Mouse (Mus musculus) liver, adult 2 months (tissue): ENCODE results near the gene Dtx1. TPM values are rescaled to one million over a fixed set of nuclear protein-coding genes. Genes with fewer than 3 reads are reported as not detected.

Experiments used
- DNase-seq: peaks from one replicate; pipeline ENCODE4 v3.0.0-alpha.2; 2011; ENCODE audit warnings: low read depth, low spot score; ENCODE audit errors: extremely low read depth
- H3K27ac ChIP-seq: fragments of 200-500 bp; replicated peaks from 2 replicates; pipeline ENCODE4 v1.5.1; 2012; ENCODE audit warnings: low read depth, mild to moderate bottlenecking, control low read depth, inconsistent platforms, low read length; ENCODE audit not compliant: insufficient read depth
- H3K27me3 ChIP-seq: fragments of 200-500 bp; 2 replicates; pipeline ENCODE4 v1.6.1; 2012; ENCODE audit warnings: mild to moderate bottlenecking, moderate library complexity, low read length, inconsistent platforms; ENCODE audit not compliant: control insufficient read depth, insufficient read depth
- H3K36me3 ChIP-seq: fragments of 200-500 bp; 2 replicates; pipeline ENCODE4 v1.6.1; 2012; ENCODE audit warnings: low read length, inconsistent platforms; ENCODE audit not compliant: control insufficient read depth, insufficient read depth
- H3K4me1 ChIP-seq: fragments of 200-500 bp; 2 replicates; pipeline ENCODE4 v1.6.1; 2011; ENCODE audit warnings: low read length; ENCODE audit not compliant: control insufficient read depth, insufficient read depth
- H3K4me3 ChIP-seq: fragments of 200-500 bp; 2 replicates; pipeline ENCODE4 v1.5.1; 2011; ENCODE audit warnings: low read depth, mild to moderate bottlenecking, control low read depth, low read length, moderate library complexity; ENCODE audit not compliant: insufficient read depth
- H3K79me2 ChIP-seq: fragments of 200-500 bp; 2 replicates; pipeline ENCODE4 v1.6.1; 2012; ENCODE audit warnings: inconsistent platforms, mild to moderate bottlenecking, low read length, moderate library complexity; ENCODE audit not compliant: control insufficient read depth, insufficient read depth
- H3K9ac ChIP-seq: fragments of 200-500 bp; 2 replicates; pipeline ENCODE4 v1.6.1; 2012; ENCODE audit warnings: low read depth, mild to moderate bottlenecking, control low read depth, inconsistent platforms, low read length
- CTCF ChIP-seq: fragments of 200-500 bp; IDR thresholded peaks from 2 replicates; pipeline ENCODE4 v1.5.1; 2011; ENCODE audit warnings: low read depth, low read length, control low read depth
- POLR2A ChIP-seq: fragments of 200-500 bp; IDR thresholded peaks from 2 replicates; pipeline ENCODE4 v1.6.1; 2011; ENCODE audit warnings: low read length, control low read depth; ENCODE audit not compliant: insufficient read depth; ENCODE audit errors: extremely low read depth
- WGBS: fragments of 180-500 bp; shearing (Covaris S2); methylation state at CpG from one replicate; pipeline ENCODE4 v1.1.7; 2018; 5-methylcytosine and 5-hydroxymethylcytosine counted together
- polyA plus RNA-seq: library from polyadenylated mRNA; depleted of rRNA; stranded (reverse); fragments of >200 nt; gene quantifications from 2 replicates; pipeline ENCODE4 v1.2.3, GENCODE M21; 2012
- total RNA-seq: library from RNA; depleted of rRNA; stranded (reverse); fragments of >200 nt; gene quantifications from 2 replicates; pipeline ENCODE4 v1.2.3, GENCODE M21; 2014

Dtx1 gene
- total and polyA plus RNA-seq, 2 experiments: 0.65 to 1.3 TPM

DNA sequence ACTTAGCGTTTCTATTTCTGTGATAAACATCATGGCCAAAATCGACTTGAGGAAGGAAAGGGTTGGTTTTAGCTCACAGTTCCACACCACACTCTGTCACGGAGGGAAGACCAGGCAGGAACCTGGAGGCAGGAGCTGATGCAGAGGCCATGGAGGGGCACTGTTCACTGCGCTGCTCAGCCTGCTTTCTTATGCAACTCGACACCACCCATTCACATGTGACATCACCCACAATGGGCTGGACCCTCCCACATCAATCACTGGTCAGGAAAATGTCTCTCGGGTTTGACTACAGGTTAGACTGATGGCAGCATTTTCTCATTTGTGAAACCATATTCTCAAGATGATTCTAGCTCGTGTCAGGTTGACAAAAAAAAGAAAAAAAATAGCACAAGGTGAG, 9.3 kb upstream of the Dtx1 start:
- Histone ChIP-seq H3K4me1 (no peaks in the 10 kb centered on the region), H3K27me3 (no peaks in the 10 kb centered on the region), H3K4me3 (no peak overlapping the region), H3K36me3 (no peaks in the 10 kb centered on the region), H3K27ac (no peak overlapping the region), H3K9ac (no peak overlapping the region), H3K79me2 (no peaks in the 10 kb centered on the region)
- whole genome bisulfite sequencing: 47% methylated on average over 7 of the region's 7 CpGs
- no peak for DNase-seq
- TF ChIP-seq CTCF (no peak), POLR2A (no peak)

- no peaks in the 10 kb centered on the region for H3K36me3 ChIP-seq
- 55% methylated on average over 15 of the region's 15 CpGs for WGBS
- no peak overlapping the region for H3K9ac ChIP-seq
- no peak overlapping the region for H3K4me3 ChIP-seq
- DNase-seq: no peak
- no peaks in the 10 kb centered on the region for H3K27me3 ChIP-seq
- 0 out of 2 replicates have a peak, but pooled peaks have one; percentile 6 for TF ChIP-seq CTCF
- TF ChIP-seq POLR2A: no peak
- H3K27ac ChIP-seq: no peak overlapping the region
- no peaks in the 10 kb centered on the region for H3K4me1 ChIP-seq
- H3K79me2 ChIP-seq: no peaks in the 10 kb centered on the region
These were observed 7.1 kb upstream of the Dtx1 start for GRCm38 (mm10) chr5:120718600-120719378.

DNA sequence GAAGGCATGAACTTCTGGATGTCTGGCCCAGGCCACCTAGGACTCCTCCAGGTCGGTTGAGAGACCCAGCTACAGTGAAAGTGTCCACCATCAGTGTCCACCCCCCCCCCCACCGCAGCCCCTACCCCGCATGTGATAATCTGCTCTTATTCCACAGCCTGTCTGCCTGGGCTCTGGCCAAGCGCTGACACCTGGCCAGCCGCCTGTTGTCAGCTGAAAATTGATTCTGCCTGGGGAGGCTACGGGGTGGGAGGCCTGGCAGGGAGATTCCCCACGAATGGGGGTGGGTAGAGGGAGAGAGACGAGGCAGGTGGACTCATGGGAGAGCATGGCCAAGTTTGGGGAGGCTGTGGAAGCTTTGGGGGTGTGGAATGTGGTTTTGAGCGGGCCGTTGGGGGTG, 5.4 kb upstream of the Dtx1 start:
- H3K27me3 ChIP-seq: no peaks in the 10 kb centered on the region
- TF ChIP-seq CTCF (no peak), POLR2A (no peak)
- no peaks in the 10 kb centered on the region for H3K4me1 ChIP-seq
- no peak overlapping the region for H3K27ac ChIP-seq
- no peak overlapping the region for H3K4me3 ChIP-seq
- DNase-seq: no peak
- H3K79me2 ChIP-seq: no peaks in the 10 kb centered on the region
- H3K9ac ChIP-seq: no peak overlapping the region
- H3K36me3 ChIP-seq: no peaks in the 10 kb centered on the region
- 63% methylated on average over 10 of the region's 10 CpGs for WGBS

DNA sequence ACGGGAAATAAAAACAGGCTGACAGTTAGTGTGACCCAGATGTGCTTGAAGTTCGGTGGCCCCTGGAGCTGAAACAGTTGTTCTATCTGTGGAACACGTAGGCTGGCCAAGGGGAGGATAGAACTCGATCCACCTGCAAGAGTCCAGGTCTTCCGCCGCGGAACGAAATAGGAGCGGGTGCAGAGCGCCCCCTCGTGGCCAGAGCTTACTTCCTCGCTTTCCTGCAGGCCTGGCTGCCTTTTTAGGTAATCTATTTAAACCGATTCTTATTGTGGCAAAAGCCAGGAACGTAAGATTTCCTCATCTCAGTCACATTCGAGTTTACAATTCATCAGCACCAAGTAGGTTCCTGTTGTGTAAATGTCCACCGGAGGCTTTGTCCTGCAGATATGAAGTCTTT, 2.6 kb upstream of the Dtx1 start:
- no peaks in the 10 kb centered on the region for H3K4me1 ChIP-seq
- DNase-seq: peak; percentile 19
- no peak overlapping the region for H3K9ac ChIP-seq
- H3K36me3 ChIP-seq: no peaks in the 10 kb centered on the region
- no peaks in the 10 kb centered on the region for H3K79me2 ChIP-seq
- 2% methylated on average over 16 of the region's 16 CpGs for WGBS
- no peak overlapping the region for H3K27ac ChIP-seq
- peaks cover 17% of the 10 kb centered on the region for H3K27me3 ChIP-seq
- TF ChIP-seq POLR2A (no peak), CTCF (peak; percentile 90)
- no peak overlapping the region for H3K4me3 ChIP-seq

DNA sequence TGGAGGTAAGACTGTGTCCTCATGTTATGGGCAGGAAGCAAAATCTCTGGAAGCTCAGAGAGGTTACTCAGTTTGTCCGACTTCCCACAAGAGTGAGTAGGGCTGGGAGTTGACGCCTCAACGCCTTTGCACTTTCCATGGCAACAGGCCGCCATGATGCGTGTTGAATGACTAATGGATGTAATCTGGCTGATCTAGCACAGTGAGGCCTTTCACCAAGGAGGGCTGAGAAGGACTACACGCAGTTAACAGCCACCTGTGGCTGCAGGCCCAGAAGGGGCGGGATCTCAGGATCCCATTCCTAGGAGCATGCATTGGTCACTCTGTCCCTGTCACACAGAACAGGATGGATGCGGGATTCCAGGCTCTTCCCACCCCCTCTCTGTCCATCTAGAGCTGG, 994 bp upstream of the Dtx1 start:
- Histone ChIP-seq H3K27me3 (peaks cover 17% of the 10 kb centered on the region), H3K36me3 (no peaks in the 10 kb centered on the region), H3K4me1 (no peaks in the 10 kb centered on the region), H3K27ac (no peak overlapping the region), H3K4me3 (no peak overlapping the region), H3K79me2 (no peaks in the 10 kb centered on the region), H3K9ac (no peak overlapping the region)
- WGBS: 85% methylated on average over 8 of the region's 8 CpGs
- no peak for TF ChIP-seq CTCF
- no peak for TF ChIP-seq POLR2A
- no peak for DNase-seq

DNA sequence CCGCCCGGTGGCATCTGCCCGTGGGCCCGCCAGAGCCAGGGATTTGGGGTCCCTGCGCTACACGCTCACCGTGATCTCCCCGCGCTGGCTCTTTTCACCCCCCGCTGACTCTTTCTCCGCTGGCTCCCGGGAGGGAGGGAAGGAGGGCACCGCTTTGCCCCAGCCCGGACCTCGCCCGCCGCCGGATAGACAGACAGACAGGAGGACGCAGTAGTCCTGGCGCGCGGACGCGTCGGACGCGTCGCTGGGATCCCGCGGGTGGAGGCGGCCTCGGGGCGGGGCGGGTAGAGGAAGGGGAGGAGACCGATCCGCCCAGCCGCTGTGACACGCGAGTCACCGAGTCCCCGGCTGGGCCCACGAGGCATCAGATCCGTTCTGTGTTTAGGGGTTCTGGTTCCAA, 311 bp downstream of the Dtx1 start:
- DNase-seq: no peak
- Histone ChIP-seq H3K27ac (no peak overlapping the region), H3K27me3 (peaks cover 17% of the 10 kb centered on the region), H3K9ac (no peak overlapping the region), H3K4me3 (peak overlapping the region; percentile 38; the same call in 1 of the 2 replicates), H3K36me3 (no peaks in the 10 kb centered on the region), H3K4me1 (no peaks in the 10 kb centered on the region), H3K79me2 (no peaks in the 10 kb centered on the region)
- TF ChIP-seq POLR2A (no peak), CTCF (no peak)
- 4% methylated on average over 41 of the region's 43 CpGs for WGBS
